Mouse (Mus musculus) embryonic facial prominence, embryonic 11.5 days (tissue): ENCODE measurements around the gene Ing4. TPM values are rescaled to one million over a fixed set of nuclear protein-coding genes. Genes with fewer than 3 reads are reported as not detected.

Experiments
- ATAC-seq: fragments of 200-750 bp; cut with Nextera tagmentation; replicated peaks from 2 replicates; pipeline ENCODE4 v1.8.0; 2017; ENCODE audit warnings: low read depth; ENCODE audit not compliant: insufficient number of reproducible peaks, low FRiP score, low TSS enrichment
- DNase-seq: peaks from one replicate; pipeline ENCODE4 v3.0.0-alpha.2; 2015; ENCODE audit warnings: low spot score
- H3K27ac ChIP-seq: fragments of 300-500 bp; sonication (generic); replicated peaks from 2 replicates; pipeline ENCODE4 v1.5.1; 2014; ENCODE audit warnings: mild to moderate bottlenecking, low read depth, low read length, control low read depth
- H3K27me3 ChIP-seq: fragments of 300-500 bp; sonication (generic); 2 replicates; pipeline ENCODE4 v1.6.1; 2014; ENCODE audit warnings: mild to moderate bottlenecking, low read length, moderate library complexity, mixed read lengths; ENCODE audit not compliant: control insufficient read depth, insufficient read depth
- H3K36me3 ChIP-seq: fragments of 300-500 bp; sonication (generic); replicated peaks from 2 replicates; pipeline ENCODE4 v1.6.1; 2014; ENCODE audit warnings: low read depth, mild to moderate bottlenecking, low read length, moderate library complexity, mixed read lengths; ENCODE audit not compliant: control insufficient read depth, insufficient read depth
- H3K4me1 ChIP-seq: fragments of 300-500 bp; sonication (generic); 2 replicates; pipeline ENCODE4 v1.6.1; 2014; ENCODE audit warnings: low read length, mixed read lengths; ENCODE audit not compliant: control insufficient read depth, insufficient read depth
- H3K4me2 ChIP-seq: fragments of 300-500 bp; sonication (generic); 2 replicates; pipeline ENCODE4 v1.6.1; 2014; ENCODE audit warnings: low read depth, mild to moderate bottlenecking, control low read depth, low read length, moderate library complexity
- H3K4me3 ChIP-seq: fragments of 300-500 bp; sonication (generic); 2 replicates; pipeline ENCODE4 v1.5.1; 2014; ENCODE audit warnings: low read depth, low read length, control low read depth
- H3K9ac ChIP-seq: fragments of 300-500 bp; sonication (generic); replicated peaks from 2 replicates; pipeline ENCODE4 v1.6.1; 2014; ENCODE audit warnings: mild to moderate bottlenecking, control low read depth, low read length
- H3K9me3 ChIP-seq: fragments of 300-500 bp; sonication (generic); replicated peaks from 2 replicates; pipeline ENCODE4 v1.6.1; 2016; ENCODE audit warnings: mild to moderate bottlenecking, low read length, inconsistent platforms, mixed read lengths; ENCODE audit not compliant: control insufficient read depth
- WGBS: fragments of 180-500 bp; shearing (Covaris S2); extraction: QIAGEN DNeasy Blood & Tissue Kit; methylation state at CpG from one replicate; pipeline ENCODE4 v1.1.7; 2014; 5-methylcytosine and 5-hydroxymethylcytosine counted together
- polyA plus RNA-seq: library from polyadenylated mRNA; unstranded; fragments of >200 nt; fragmentation: Nextera tagmentation; extraction: Ambion mirVana; gene quantifications from 2 replicates; pipeline ENCODE4 v1.2.1, GENCODE M21; 2014

The Ing4 gene
- polyA plus RNA-seq, 1 experiment from 2014 or later: 145 TPM

- no peak overlapping the region for H3K4me3 ChIP-seq
- no peak for DNase-seq
- no peak overlapping the region for H3K4me2 ChIP-seq
- no peak for ATAC-seq
- no peaks in the 10 kb centered on the region for H3K9me3 ChIP-seq
- H3K27me3 ChIP-seq: peaks cover 55% of the 10 kb centered on the region
- no peak overlapping the region for H3K9ac ChIP-seq
- H3K36me3 ChIP-seq: no peaks in the 10 kb centered on the region
- WGBS: 11% methylated on average over 8 of the region's 8 CpGs
- H3K27ac ChIP-seq: no peak overlapping the region
- peaks cover 9% of the 10 kb centered on the region; the same call in 1 of the 2 replicates for H3K4me1 ChIP-seq
These were observed 41.5 kb upstream of the Ing4 start for GRCm38 (mm10) chr6:124998066-124998465.

- Histone ChIP-seq H3K4me3 (no peak overlapping the region), H3K27ac (no peak overlapping the region), H3K4me2 (no peak overlapping the region), H3K27me3 (peaks cover 51% of the 10 kb centered on the region), H3K9me3 (no peaks in the 10 kb centered on the region), H3K4me1 (peaks cover 9% of the 10 kb centered on the region; the same call in 1 of the 2 replicates), H3K9ac (no peak overlapping the region), H3K36me3 (no peaks in the 10 kb centered on the region)
- no peak for DNase-seq
- ATAC-seq: no peak
- WGBS: 27% methylated on average over 9 of the region's 14 CpGs
These were observed 40.5 kb upstream of the Ing4 start for GRCm38 (mm10) chr6:124999091-124999490.

DNA sequence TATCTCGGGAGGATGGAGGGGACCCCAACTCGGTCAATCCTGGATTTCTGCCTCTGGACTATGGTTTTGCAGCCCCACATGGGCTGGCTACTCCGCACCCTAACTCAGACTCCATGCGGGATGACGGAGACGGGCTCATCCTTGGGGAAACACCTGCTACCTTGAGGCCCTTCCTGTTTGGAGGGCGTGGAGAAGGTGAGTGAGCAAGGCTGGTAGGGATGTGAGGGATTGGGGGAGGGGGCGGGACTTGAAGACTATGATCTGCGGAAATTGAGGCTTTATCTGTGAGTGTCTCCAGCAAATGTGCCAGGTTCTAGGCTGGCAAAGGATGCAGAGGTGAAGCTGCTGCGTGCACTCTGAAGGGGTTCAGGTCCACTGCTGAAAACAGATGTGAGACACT lies 40.0 kb upstream of the Ing4 start:
- WGBS: 32% methylated on average over 10 of the region's 10 CpGs
- Histone ChIP-seq H3K36me3 (no peaks in the 10 kb centered on the region), H3K27me3 (peaks cover 46% of the 10 kb centered on the region), H3K4me1 (peaks cover 9% of the 10 kb centered on the region; the same call in 1 of the 2 replicates), H3K9me3 (no peaks in the 10 kb centered on the region), H3K9ac (no peak overlapping the region), H3K27ac (no peak overlapping the region), H3K4me2 (no peak overlapping the region), H3K4me3 (no peak overlapping the region)
- no peak for ATAC-seq
- no peak for DNase-seq

GRCm38 (mm10) chr6:125003706-125004105 lies 35.9 kb upstream of the Ing4 start:
- H3K9me3 ChIP-seq: no peaks in the 10 kb centered on the region
- peaks cover 14% of the 10 kb centered on the region for H3K27me3 ChIP-seq
- H3K4me2 ChIP-seq: no peak overlapping the region
- no peak overlapping the region for H3K27ac ChIP-seq
- H3K4me3 ChIP-seq: no peak overlapping the region
- ATAC-seq (no peak), DNase-seq (no peak)
- WGBS: 55% methylated on average over 3 of the region's 3 CpGs
- no peaks in the 10 kb centered on the region for H3K36me3 ChIP-seq
- no peaks in the 10 kb centered on the region for H3K4me1 ChIP-seq
- H3K9ac ChIP-seq: no peak overlapping the region

GRCm38 (mm10) chr6:125005086-125005485 lies 34.5 kb upstream of the Ing4 start:
- Histone ChIP-seq H3K4me3 (no peak overlapping the region), H3K27me3 (peaks cover 3% of the 10 kb centered on the region; the same call in 1 of the 2 replicates), H3K4me2 (no peak overlapping the region), H3K9me3 (no peaks in the 10 kb centered on the region), H3K27ac (no peak overlapping the region), H3K4me1 (no peaks in the 10 kb centered on the region), H3K9ac (no peak overlapping the region), H3K36me3 (no peaks in the 10 kb centered on the region)
- no peak for ATAC-seq
- WGBS: 41% methylated on average over 3 of the region's 3 CpGs
- no peak for DNase-seq

- no peaks in the 10 kb centered on the region; the same call in none of the 2 replicates for H3K36me3 ChIP-seq
- peak overlapping the region; percentile 97; the same call in 1 of the 2 replicates for H3K27ac ChIP-seq
- no peaks in the 10 kb centered on the region for H3K27me3 ChIP-seq
- no peaks in the 10 kb centered on the region for H3K9me3 ChIP-seq
- peak overlapping the region; percentile 76 for H3K4me3 ChIP-seq
- peak overlapping the region; percentile 46 for H3K4me2 ChIP-seq
- ATAC-seq: peak; percentile 0; the same call in 1 of the 2 replicates
- DNase-seq: no peak
- peak overlapping the region; percentile 46 for H3K9ac ChIP-seq
- H3K4me1 ChIP-seq: no peaks in the 10 kb centered on the region; the same call in 1 of the 2 replicates
- 45% methylated on average over 13 of the region's 13 CpGs for WGBS
These were observed 31.5 kb upstream of the Ing4 start for GRCm38 (mm10) chr6:125008060-125008459.

GRCm38 (mm10) chr6:125008586-125009128 lies 30.9 kb upstream of the Ing4 start:
- WGBS: under 1% methylated on average over 32 of the region's 34 CpGs
- no peaks in the 10 kb centered on the region; the same call in 1 of the 2 replicates for H3K4me1 ChIP-seq
- no peaks in the 10 kb centered on the region; the same call in none of the 2 replicates for H3K36me3 ChIP-seq
- H3K4me3 ChIP-seq: peak overlapping the region; percentile 76
- no peaks in the 10 kb centered on the region for H3K9me3 ChIP-seq
- H3K27me3 ChIP-seq: no peaks in the 10 kb centered on the region
- peak overlapping the region; percentile 46 for H3K4me2 ChIP-seq
- ATAC-seq: peak; percentile 98
- DNase-seq: peak; percentile 99
- peak overlapping the region; percentile 97 for H3K27ac ChIP-seq
- peak overlapping the region; percentile 95 for H3K9ac ChIP-seq

GRCm38 (mm10) chr6:125009129-125009180 lies 30.6 kb upstream of the Ing4 start, which contains the start of gene Zfp384:
Gene Zfp384 (plus strand): TSS chr6:125009145.
- Histone ChIP-seq H3K4me1 (no peaks in the 10 kb centered on the region; the same call in 1 of the 2 replicates), H3K27ac (peak within 1 kb of the TSS; percentile 97), H3K36me3 (no peaks in the 10 kb centered on the region; the same call in none of the 2 replicates), H3K4me2 (peak within 1 kb of the TSS; percentile 70), H3K9me3 (no peaks in the 10 kb centered on the region), H3K27me3 (no peaks in the 10 kb centered on the region), H3K4me3 (peak within 1 kb of the TSS; percentile 76), H3K9ac (peak within 1 kb of the TSS; percentile 95)
- ATAC-seq (no peak), DNase-seq (no peak)
- 0% methylated on average over 3 of the region's 3 CpGs for WGBS
